Mouse (Mus musculus): ENCODE measurements around the gene Phf14.
A peak's percentile ranks its signal among the peaks of the same experiment; 100 is the strongest.
"Not testable (repeated sequence)": the region's sequence is repeated elsewhere in the genome, so short reads cannot be mapped to it uniquely, and the experiment has no call there.

The Phf14 gene

DNA sequence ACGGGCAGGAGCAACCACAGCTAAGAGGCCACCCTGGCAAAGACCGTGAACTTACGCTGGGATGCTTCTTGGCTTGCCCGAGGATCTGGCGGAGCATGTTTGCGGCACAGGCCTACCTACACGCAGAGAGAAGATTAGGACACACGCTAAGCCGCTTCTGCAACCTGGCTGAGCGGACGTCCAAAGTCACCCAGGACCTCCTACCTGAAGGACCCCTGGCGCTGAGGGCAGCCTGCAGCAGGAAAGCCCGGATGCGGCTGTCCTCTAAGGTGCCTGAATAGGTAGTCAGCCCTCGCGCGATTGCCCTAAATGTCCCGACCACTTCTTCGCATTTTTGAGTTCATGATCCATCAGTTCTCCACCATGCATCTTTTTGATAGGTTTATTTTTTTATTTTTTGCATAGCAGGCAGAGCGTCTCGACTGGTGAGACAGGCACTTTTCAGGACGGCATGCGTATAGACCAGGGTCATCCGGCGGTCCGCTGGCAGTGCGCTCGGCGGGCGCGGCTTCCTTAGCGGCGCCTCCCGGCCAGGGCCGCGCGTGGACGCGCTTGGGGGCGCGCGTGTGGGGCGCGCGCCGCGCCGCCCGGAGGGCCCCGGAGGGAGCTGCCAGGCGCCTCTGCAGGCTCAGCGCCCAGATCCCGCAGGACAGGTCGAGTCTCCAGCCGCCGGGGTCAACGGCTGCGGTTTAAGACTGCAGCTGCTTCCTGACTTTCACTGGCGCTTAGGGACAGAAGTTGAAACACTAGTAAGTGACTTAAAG lies at the start of gene Phf14, which contains the start of gene Ndufa4:
Gene Phf14, plus strand, starts transcription at position 541 of the 764 bp plus-strand sequence.
Gene Ndufa4, minus strand, starts transcription at position 229 of the 764 bp plus-strand sequence.
- peak; percentile 97 for DNase-seq (ENCODE audit: low read depth)

GRCm38 (mm10) chr6:11875364-11875763 lies 32.2 kb upstream of the Phf14 start:
- not testable (repeated sequence) for DNase-seq (ENCODE audit: low read depth)

- no peak for DNase-seq (ENCODE audit: low read depth)
Observed at GRCm38 (mm10) chr6:11900809-11901310, 6.7 kb upstream of the Phf14 start.

DNA sequence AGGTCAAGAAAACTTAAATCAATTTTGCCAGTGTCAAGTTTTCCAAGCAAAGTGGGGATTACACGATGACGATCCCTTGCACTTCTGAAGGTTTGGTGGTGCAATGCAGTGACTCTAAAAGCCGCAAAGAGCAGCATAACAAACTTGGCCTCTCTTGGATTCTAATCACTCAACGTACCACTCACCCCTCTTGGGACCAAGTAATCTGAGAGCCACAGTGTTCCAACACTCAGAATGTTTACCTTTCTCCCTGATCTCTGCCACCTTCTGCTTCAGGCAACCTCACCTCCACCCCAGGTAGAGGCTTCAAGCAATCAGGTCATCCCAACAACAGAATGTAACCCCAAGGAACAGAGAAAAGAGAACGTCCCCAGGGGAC lies 730 bp upstream of the Phf14 start:
- DNase-seq (ENCODE audit: low read depth), result peak; percentile 74

DNA sequence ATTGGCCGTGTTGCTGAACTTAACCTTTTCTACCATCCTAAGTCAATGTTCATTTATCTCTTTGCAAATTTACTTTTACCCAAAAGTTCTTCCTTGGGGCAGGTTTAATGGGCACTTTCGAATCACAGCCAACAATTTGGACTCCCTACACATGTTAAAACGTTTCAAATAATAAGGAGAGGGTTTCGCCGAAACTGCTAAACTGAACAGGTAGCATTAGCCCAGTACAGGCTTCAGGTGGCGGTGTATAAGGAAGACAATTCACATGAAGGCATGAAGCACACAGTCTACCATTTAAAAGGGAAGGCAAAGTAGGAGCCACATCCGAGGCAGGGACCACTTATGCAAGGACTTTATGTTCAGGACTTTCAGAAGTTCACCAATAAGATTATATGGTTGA lies 561 bp downstream of the Phf14 start:
- DNase-seq (ENCODE audit: low read depth), result peak; percentile 16

DNA sequence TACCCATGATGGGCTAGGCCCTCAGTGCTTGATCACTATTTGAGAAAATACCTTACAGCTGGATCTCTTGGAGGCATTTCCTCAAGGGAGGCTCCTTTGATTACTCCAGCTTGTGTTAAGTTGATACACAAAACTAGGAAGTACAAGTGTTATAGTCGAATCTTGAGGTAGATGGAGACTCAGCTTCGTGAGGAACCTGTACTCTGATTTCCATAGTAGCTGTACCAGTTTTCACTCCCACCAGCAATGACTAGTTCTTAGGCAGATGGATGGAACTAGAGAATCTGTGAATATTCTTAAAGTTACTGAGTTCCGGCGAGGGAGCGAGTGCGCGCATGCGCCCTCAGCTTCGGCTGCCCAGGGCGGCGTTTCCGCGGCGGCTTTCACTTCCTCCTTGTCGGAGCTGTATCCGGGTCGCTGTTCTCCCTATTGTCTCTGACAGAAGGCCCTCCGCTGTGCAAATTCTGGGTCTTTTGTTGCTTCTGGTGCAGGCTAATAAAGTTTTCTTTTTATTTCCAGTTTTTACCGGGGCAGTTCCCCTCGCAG lies 18.0 kb downstream of the Phf14 start:
- DNase-seq (ENCODE audit: low read depth), result peak; percentile 97

DNA sequence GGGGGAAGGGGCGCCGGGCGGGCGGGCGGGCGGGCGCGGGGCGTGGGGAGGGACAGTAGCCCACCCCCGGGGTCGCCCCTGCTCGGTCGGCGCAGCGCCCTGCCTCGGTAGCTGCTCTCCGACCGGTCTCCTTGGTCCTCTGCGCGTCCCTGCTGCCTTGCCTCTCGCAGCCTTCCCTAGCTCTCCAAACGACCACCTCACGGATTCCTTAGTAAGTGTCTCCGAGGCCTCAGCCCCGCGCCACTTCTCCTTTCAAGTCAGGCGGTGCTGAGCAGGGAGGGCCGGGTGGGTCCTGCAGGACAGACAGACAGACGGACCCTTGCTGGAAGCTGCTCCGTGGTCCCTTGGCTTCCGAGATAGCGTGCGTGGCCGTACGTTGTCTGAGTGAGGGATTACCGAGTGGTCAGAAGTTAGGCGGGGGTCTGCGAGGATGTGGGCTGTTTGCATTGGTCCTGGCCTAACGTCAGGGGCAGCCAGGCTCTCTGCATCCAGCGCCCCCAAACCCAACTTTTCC lies 18.5 kb downstream of the Phf14 start:
- DNase-seq (ENCODE audit: low read depth), result peak; percentile 68

DNA sequence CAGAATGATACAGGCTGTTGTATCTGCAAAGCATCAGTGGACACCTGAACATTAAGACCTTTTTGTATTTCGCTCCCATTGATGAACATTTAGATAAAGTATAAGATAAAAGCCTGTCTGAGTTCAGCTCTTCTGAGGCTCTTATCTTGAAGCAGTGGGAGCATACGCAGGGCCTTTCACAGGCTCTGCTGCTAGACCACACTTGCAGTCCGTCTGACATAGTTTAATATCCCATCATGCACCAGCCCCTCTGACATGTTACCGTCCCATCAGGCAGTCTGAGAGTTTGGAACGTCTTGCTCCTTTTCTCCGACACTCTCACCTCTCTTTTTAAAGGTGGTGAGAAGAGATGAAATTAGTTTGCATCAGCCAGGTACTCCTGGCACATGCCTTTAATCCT lies 19.9 kb downstream of the Phf14 start:
- no peak for DNase-seq (ENCODE audit: low read depth)

GRCm38 (mm10) chr6:11933403-11933802 lies 25.8 kb downstream of the Phf14 start:
- DNase-seq (ENCODE audit: low read depth), result no peak

DNA sequence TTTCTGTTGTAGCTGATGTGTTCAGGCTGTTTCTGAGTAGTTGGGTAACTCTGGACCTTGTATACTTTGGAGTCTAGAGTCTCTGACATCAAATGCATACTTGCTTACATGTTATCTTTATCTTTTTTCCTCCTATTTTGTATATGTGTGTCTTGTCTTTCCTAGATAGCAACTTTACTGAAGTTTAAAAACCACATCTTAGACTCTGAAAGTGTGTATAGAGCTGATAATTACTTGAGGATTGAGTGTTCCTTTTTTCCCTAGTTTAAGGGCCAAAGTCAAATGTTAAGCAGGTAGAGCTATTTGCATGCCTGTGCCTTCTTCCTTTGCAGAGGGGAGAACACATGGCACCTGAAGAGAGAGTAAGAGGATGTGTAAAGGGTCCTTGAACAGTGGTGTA lies 33.3 kb downstream of the Phf14 start:
- DNase-seq (ENCODE audit: low read depth), result no peak

GRCm38 (mm10) chr6:11942089-11942488 lies 34.5 kb downstream of the Phf14 start:
- DNase-seq (ENCODE audit: low read depth), result no peak

GRCm38 (mm10) chr6:11948100-11948499 lies 40.5 kb downstream of the Phf14 start:
- DNase-seq (ENCODE audit: low read depth), result no peak

DNA sequence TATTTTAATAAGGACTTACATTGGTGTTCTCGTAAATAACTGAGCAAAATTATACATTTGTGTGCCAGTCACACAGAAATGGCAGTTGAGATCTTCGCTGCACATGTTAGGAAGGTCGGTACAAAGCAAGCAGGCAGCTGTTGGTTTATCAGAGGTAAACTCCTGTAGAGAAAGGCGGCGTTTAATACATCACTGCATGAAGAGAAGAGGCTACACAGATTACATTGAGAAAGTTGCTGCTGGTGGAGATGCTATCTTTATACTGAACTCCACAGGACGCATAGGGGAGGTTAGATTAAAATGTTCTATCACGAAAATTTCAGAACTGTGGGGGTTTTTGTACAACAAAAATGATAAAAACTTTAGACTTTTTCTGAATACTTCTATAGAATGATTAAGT lies 52.6 kb downstream of the Phf14 start:
- no peak for DNase-seq (ENCODE audit: low read depth)

GRCm38 (mm10) chr6:11993782-11994181 lies 86.2 kb downstream of the Phf14 start:
- DNase-seq (ENCODE audit: low read depth), result no peak

DNA sequence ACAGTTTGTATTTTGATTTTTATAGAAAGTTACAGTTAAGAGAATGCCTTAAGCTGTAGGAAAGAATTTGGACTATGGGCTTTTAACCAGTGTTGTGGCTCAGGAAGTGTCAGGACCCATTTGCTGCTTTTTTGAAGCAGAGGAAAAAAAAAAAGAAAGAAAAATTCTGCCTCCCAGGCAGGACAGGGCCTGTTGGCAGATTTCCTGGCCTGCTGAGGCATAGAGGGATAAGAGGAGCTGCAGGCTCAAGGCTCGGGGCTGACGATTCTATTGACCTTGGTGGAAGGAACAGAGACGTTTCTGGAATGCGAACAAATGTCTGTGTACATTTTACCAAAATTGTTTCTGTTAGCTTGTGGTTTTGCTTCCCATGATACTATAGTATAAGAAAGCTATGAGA lies 91.0 kb downstream of the Phf14 start:
- peak; percentile 67 for DNase-seq (ENCODE audit: low read depth)

- DNase-seq (ENCODE audit: low read depth), result no peak
Observed at GRCm38 (mm10) chr6:11999506-11999905, 91.9 kb downstream of the Phf14 start.

- no peak for DNase-seq (ENCODE audit: low read depth)
Observed at GRCm38 (mm10) chr6:12005455-12005854, 97.8 kb downstream of the Phf14 start.

DNA sequence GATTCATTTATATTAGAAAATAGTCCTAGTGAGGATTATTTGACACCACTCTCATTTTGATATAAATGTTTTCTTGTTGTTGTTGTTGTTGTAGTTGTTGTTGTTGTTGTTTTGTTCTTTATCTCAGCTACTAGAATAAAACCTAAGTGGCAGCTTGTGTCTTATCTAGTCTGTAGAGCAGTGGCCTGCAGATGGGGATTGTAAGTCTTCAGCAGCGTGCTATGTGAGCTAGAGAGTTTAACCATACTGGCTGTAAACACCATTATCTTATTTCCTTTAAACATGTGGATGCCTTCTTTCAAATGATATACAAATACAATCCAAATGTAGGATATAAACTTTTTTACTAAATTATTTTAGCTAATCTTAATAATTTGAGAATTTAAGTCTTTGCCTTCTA lies 98.4 kb downstream of the Phf14 start:
- DNase-seq (ENCODE audit: low read depth), result no peak

GRCm38 (mm10) chr6:12012103-12012502 lies 104.5 kb downstream of the Phf14 start:
- DNase-seq (ENCODE audit: low read depth), result no peak

- DNase-seq (ENCODE audit: low read depth), result no peak
Observed at GRCm38 (mm10) chr6:12014035-12014434, 106.4 kb downstream of the Phf14 start.

- no peak for DNase-seq (ENCODE audit: low read depth)
Observed at GRCm38 (mm10) chr6:12014733-12015132, 107.1 kb downstream of the Phf14 start.

DNA sequence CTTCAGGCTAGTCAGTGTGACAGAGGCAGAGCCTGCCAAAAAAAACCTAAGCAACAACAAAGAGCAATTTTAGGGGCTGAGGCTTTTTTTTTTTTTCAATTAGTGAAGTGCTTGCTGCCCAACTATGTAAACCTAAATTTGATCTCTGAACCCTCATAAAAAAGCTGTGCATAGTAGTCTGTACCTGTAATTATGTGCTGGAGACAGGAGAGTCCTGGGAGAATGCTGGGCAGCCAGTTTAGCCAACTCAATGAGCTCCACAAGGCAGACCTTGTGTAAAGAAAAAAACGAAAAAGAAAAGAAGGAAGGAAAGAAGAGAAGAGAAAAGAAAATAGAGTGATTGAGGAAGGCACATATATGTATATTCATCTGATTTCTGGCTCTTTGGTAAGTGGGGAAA lies 112.1 kb downstream of the Phf14 start:
- DNase-seq (ENCODE audit: low read depth), result no peak

GRCm38 (mm10) chr6:12020156-12020555 lies 112.5 kb downstream of the Phf14 start:
- no peak for DNase-seq (ENCODE audit: low read depth)

Data from NIH3T3 (cell line).